Mouse (Mus musculus): ENCODE data around the gene Polr3e. TPM values are rescaled to one million over a fixed set of nuclear protein-coding genes. Genes with fewer than 3 reads are reported as not detected.
A peak's percentile ranks its signal among the peaks of the same experiment; 100 is the strongest.

Gene Polr3e
- total and polyA plus RNA-seq, 2 experiments from 2014 or later = 20.9 to 31.2 TPM

- 83% methylated on average over 5 of the region's 5 CpGs for WGBS
- no peaks in the 10 kb centered on the region for H3K9me3 ChIP-seq (ENCODE audit: low read length)
- H3K27ac ChIP-seq (ENCODE audit: low read depth, low read length) = no peak overlapping the region
- H3K4me3 ChIP-seq (ENCODE audit: low read depth, low read length) = no peak overlapping the region
- H3K36me3 ChIP-seq (ENCODE audit: insufficient read depth) = peaks cover 92% of the 10 kb centered on the region
- DNase-seq (no peak), ATAC-seq (no peak)
- no peak overlapping the region for H3K4me2 ChIP-seq (ENCODE audit: low read depth)
- no peak overlapping the region for H3K9ac ChIP-seq
- TF ChIP-seq CTCF (IDR thresholded peaks at IDR 0.05; ENCODE audit: low read depth) = no peak
- no peaks in the 10 kb centered on the region for H3K27me3 ChIP-seq (ENCODE audit: insufficient read depth, low read length)
- H3K4me1 ChIP-seq (ENCODE audit: insufficient read depth) = no peaks in the 10 kb centered on the region
These were observed 16.2 kb downstream of the Polr3e start for GRCm38 (mm10) chr7:120933680-120934195.

DNA sequence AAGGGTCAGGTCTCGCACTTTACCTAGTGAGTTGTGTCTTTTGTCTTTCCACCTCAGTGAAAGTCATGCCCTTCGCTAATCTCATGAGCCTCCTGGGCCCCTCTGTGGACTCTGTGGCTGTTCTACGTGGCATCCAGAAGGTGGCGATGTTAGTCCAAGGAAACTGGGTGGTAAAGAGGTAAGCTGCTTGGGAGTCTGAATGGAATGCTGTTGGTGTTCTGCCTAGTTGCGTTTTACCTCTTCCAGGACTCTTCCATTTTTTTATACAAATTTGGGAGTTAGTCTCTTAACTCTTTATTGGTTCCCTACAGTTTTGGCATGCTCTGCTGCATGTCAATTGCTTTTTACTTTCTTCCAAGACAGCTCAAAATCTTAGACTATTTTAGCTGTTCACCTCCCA lies 17.2 kb downstream of the Polr3e start:
- H3K27ac ChIP-seq (ENCODE audit: low read depth, low read length) = no peak overlapping the region
- no peak overlapping the region for H3K9ac ChIP-seq
- H3K4me3 ChIP-seq (ENCODE audit: low read depth, low read length) = no peak overlapping the region
- ATAC-seq (peak; percentile 72), DNase-seq (peak; percentile 78)
- 21% methylated on average over 5 of the region's 5 CpGs for WGBS
- H3K27me3 ChIP-seq (ENCODE audit: insufficient read depth, low read length) = no peaks in the 10 kb centered on the region
- peaks cover 92% of the 10 kb centered on the region for H3K36me3 ChIP-seq (ENCODE audit: insufficient read depth)
- TF ChIP-seq CTCF (IDR thresholded peaks at IDR 0.05; ENCODE audit: low read depth) = peak; percentile 82
- no peaks in the 10 kb centered on the region for H3K4me1 ChIP-seq (ENCODE audit: insufficient read depth)
- H3K9me3 ChIP-seq (ENCODE audit: low read length) = no peaks in the 10 kb centered on the region
- no peak overlapping the region for H3K4me2 ChIP-seq (ENCODE audit: low read depth)

GRCm38 (mm10) chr7:120936522-120936921 lies 19.0 kb downstream of the Polr3e start:
- DNase-seq (no peak), ATAC-seq (no peak)
- TF ChIP-seq CTCF (IDR thresholded peaks at IDR 0.05; ENCODE audit: low read depth) = no peak
- 91% methylated on average over 4 of the region's 4 CpGs for WGBS
- peaks cover 93% of the 10 kb centered on the region for H3K36me3 ChIP-seq (ENCODE audit: insufficient read depth)
- no peaks in the 10 kb centered on the region for H3K9me3 ChIP-seq (ENCODE audit: low read length)
- no peak overlapping the region for H3K9ac ChIP-seq
- no peak overlapping the region for H3K4me2 ChIP-seq (ENCODE audit: low read depth)
- H3K27me3 ChIP-seq (ENCODE audit: insufficient read depth, low read length) = no peaks in the 10 kb centered on the region
- no peak overlapping the region for H3K27ac ChIP-seq (ENCODE audit: low read depth, low read length)
- no peaks in the 10 kb centered on the region for H3K4me1 ChIP-seq (ENCODE audit: insufficient read depth)
- H3K4me3 ChIP-seq (ENCODE audit: low read depth, low read length) = no peak overlapping the region

DNA sequence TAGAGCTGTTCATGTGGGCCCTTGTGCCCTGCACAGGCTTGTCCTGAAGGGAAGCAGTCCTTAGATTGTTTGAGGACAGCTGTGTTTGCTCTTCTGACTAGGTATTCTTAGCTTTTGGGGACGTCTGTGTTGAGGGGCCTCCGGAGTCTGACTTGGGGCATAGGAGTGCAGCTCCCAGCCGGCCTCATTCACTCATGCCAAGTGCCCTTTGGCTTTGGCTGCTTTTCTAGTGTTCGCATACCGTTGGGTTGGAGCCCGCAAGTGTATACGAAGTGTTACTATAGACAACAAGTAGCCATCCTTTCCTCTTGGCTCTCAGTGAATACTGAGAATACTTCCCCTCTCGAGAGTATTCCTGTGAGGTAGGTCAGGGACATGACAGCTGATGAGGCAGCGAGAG lies 20.7 kb downstream of the Polr3e start:
- H3K4me2 ChIP-seq (ENCODE audit: low read depth) = no peak overlapping the region
- no peaks in the 10 kb centered on the region for H3K27me3 ChIP-seq (ENCODE audit: insufficient read depth, low read length)
- ATAC-seq = no peak
- 82% methylated on average over 9 of the region's 9 CpGs for WGBS
- H3K9ac ChIP-seq = no peak overlapping the region
- H3K4me1 ChIP-seq (ENCODE audit: insufficient read depth) = no peaks in the 10 kb centered on the region
- H3K27ac ChIP-seq (ENCODE audit: low read depth, low read length) = no peak overlapping the region
- H3K4me3 ChIP-seq (ENCODE audit: low read depth, low read length) = no peak overlapping the region
- peaks cover 92% of the 10 kb centered on the region for H3K36me3 ChIP-seq (ENCODE audit: insufficient read depth)
- H3K9me3 ChIP-seq (ENCODE audit: low read length) = no peaks in the 10 kb centered on the region
- TF ChIP-seq CTCF (IDR thresholded peaks at IDR 0.05; ENCODE audit: low read depth) = no peak
- DNase-seq = no peak

GRCm38 (mm10) chr7:120940343-120940742 lies 22.8 kb downstream of the Polr3e start:
- ATAC-seq (no peak), DNase-seq (no peak)
- Histone ChIP-seq H3K9me3 (ENCODE audit: low read length) (no peaks in the 10 kb centered on the region), H3K9ac (no peak overlapping the region), H3K27ac (ENCODE audit: low read depth, low read length) (no peak overlapping the region), H3K4me2 (ENCODE audit: low read depth) (no peak overlapping the region), H3K36me3 (ENCODE audit: insufficient read depth) (peaks cover 92% of the 10 kb centered on the region), H3K27me3 (ENCODE audit: insufficient read depth, low read length) (no peaks in the 10 kb centered on the region), H3K4me3 (ENCODE audit: low read depth, low read length) (no peak overlapping the region), H3K4me1 (ENCODE audit: insufficient read depth) (no peaks in the 10 kb centered on the region)
- 93% methylated on average over 12 of the region's 12 CpGs for WGBS
- TF ChIP-seq CTCF (IDR thresholded peaks at IDR 0.05; ENCODE audit: low read depth) = no peak

GRCm38 (mm10) chr7:120941214-120941613 lies 23.7 kb downstream of the Polr3e start:
- H3K36me3 ChIP-seq (ENCODE audit: insufficient read depth) = peaks cover 87% of the 10 kb centered on the region
- 95% methylated on average over 6 of the region's 6 CpGs for WGBS

GRCm38 (mm10) chr7:120942506-120942905 lies 25.0 kb downstream of the Polr3e start:
- Histone ChIP-seq H3K27ac (ENCODE audit: low read depth, low read length) (no peak overlapping the region), H3K27me3 (ENCODE audit: insufficient read depth, low read length) (no peaks in the 10 kb centered on the region), H3K4me1 (ENCODE audit: insufficient read depth) (no peaks in the 10 kb centered on the region), H3K4me3 (ENCODE audit: low read depth, low read length) (no peak overlapping the region), H3K4me2 (ENCODE audit: low read depth) (no peak overlapping the region), H3K9ac (no peak overlapping the region), H3K9me3 (ENCODE audit: low read length) (no peaks in the 10 kb centered on the region), H3K36me3 (ENCODE audit: insufficient read depth) (peaks cover 78% of the 10 kb centered on the region)
- 49% methylated on average over 1 of the region's 1 CpGs for WGBS
- DNase-seq = no peak
- no peak for ATAC-seq
- no peak for TF ChIP-seq CTCF (IDR thresholded peaks at IDR 0.05; ENCODE audit: low read depth)

More at GRCm38 (mm10) chr7:120941214-120941613, 23.7 kb downstream of the Polr3e start:
- ATAC-seq (no peak), DNase-seq (no peak)
- H3K4me2 ChIP-seq (ENCODE audit: low read depth) = no peak overlapping the region
- no peaks in the 10 kb centered on the region for H3K27me3 ChIP-seq (ENCODE audit: insufficient read depth, low read length)
- H3K27ac ChIP-seq (ENCODE audit: low read depth, low read length) = no peak overlapping the region
- TF ChIP-seq CTCF (IDR thresholded peaks at IDR 0.05; ENCODE audit: low read depth) = no peak
- no peak overlapping the region for H3K9ac ChIP-seq
- no peaks in the 10 kb centered on the region for H3K4me1 ChIP-seq (ENCODE audit: insufficient read depth)
- no peaks in the 10 kb centered on the region for H3K9me3 ChIP-seq (ENCODE audit: low read length)
- H3K4me3 ChIP-seq (ENCODE audit: low read depth, low read length) = no peak overlapping the region
